Comparison of ENCODE assay signal across 10 mouse cellular contexts in genomic region chrX:31165193-31165592, GRCm38 (mm10). TPM values are rescaled to one million over a fixed set of nuclear protein-coding genes. Genes with fewer than 3 reads are reported as not detected.
DNase-seq lines count a peak whose midpoint lies in the region; ATAC-seq and TF ChIP-seq lines count a peak whose summit lies in the region.
"Not testable (repeated sequence)": the region's sequence is repeated elsewhere in the genome, so short reads cannot be mapped to it uniquely, and the experiment has no call there.
"Had no signal": no experiment of that assay in that cellular context is flagged by ENCODE, and none has a peak within 500 bp of the region (broad histone marks: within the 10 kb centered on the region; RNA-seq: fewer than 3 reads in every experiment).

No protein-coding gene starts in this region.

- not testable (repeated sequence) for TF ChIP-seq CTCF in lung, postnatal 0 days (IDR thresholded peaks at IDR 0.05)

- not testable (repeated sequence) for TF ChIP-seq EP300 in lung, postnatal 0 days (IDR thresholded peaks at IDR 0.05)

- peak; percentile 86 for DNase-seq in heart, adult 11 months
- peak; percentile 3 for DNase-seq in lung, postnatal 0 days (ENCODE audit: low spot score)

- H3K4me2 ChIP-seq in lung, postnatal 0 days (replicated peaks; ENCODE audit: low read depth, low read length), result not testable (repeated sequence)

- WGBS in lung, postnatal 0 days, result 87% methylated on average over 2 of the region's 3 CpGs

- not testable (repeated sequence) for H3K9ac ChIP-seq in lung, postnatal 0 days (replicated peaks; ENCODE audit: low read depth)

- not testable (repeated sequence) for H3K4me1 ChIP-seq in lung, postnatal 0 days (ENCODE audit: insufficient read depth, low read depth, low read length)

- not testable (repeated sequence) for H3K36me3 ChIP-seq in lung, postnatal 0 days (ENCODE audit: insufficient read depth, low read length)

- H3K4me3 ChIP-seq in lung, postnatal 0 days (ENCODE audit: low read depth, low read length), result not testable (repeated sequence)

- not testable (repeated sequence) for H3K27me3 ChIP-seq in lung, postnatal 0 days (replicated peaks; ENCODE audit: insufficient read depth, low read length)

- not testable (repeated sequence) for H3K9me3 ChIP-seq in lung, postnatal 0 days (ENCODE audit: low read length)

- ATAC-seq in lung, postnatal 0 days, result not testable (repeated sequence)

- not testable (repeated sequence) for H3K27ac ChIP-seq in lung, postnatal 0 days (ENCODE audit: low read length)

RNA-seq across cellular contexts. Expression of gene Btbd35f29, which starts 47.7 kb away (rescaled TPM):
- polyA plus RNA-seq in lung, postnatal 0 days (2015; fragmentation: Nextera tagmentation; extraction: Ambion mirVana), result not detected in 2 replicates
- polyA plus RNA-seq: activated CD4-positive, CD25-positive, alpha-beta regulatory T cell, adult 4 months; adrenal gland, adult 2 months; brain, embryonic 14.5 days; C2C12; CD4-positive, CD25-positive, alpha-beta regulatory T cell, adult 4 months; cerebellum, adult 2 months; G1E; Patski had no signal
